Mouse (Mus musculus) MEL (cell line): ENCODE results near the gene Olfr177. TPM values are rescaled to one million over a fixed set of nuclear protein-coding genes. Genes with fewer than 3 reads are reported as not detected.
A peak's percentile ranks its signal among the peaks of the same experiment; 100 is the strongest.

Experiments
- DNase-seq: peaks from one replicate; pipeline ENCODE4 v3.0.0; 2011; ENCODE audit warnings: low read depth, low spot score
- H3K27ac ChIP-seq: 2 replicates; pipeline ENCODE4 v1.5.1; 2012; ENCODE audit warnings: low read depth, mild to moderate bottlenecking, control low read depth, low read length, moderate library complexity; ENCODE audit not compliant: control insufficient read depth
- H3K27me3 ChIP-seq, 2 experiments: fragments of 150-350 bp in 1 of 2; sonication (generic) in 1 of 2; 2 replicates each; pipeline ENCODE4 v1.6.1; 2012; ENCODE audit warnings: low read length in 2 of 2, mild to moderate bottlenecking in 2 of 2, improper control_type of control experiment in 1 of 2, moderate library complexity in 1 of 2; ENCODE audit not compliant: insufficient read depth in 2 of 2, control insufficient read depth in 1 of 2
- H3K36me3 ChIP-seq, 2 experiments: 2 replicates each; pipeline ENCODE4 v1.6.1; 2012 to 2014; ENCODE audit warnings: low read length in 2 of 2, improper control_type of control experiment in 1 of 2, inconsistent platforms in 1 of 2, mild to moderate bottlenecking in 1 of 2; ENCODE audit not compliant: insufficient read depth in 2 of 2, control insufficient read depth in 1 of 2
- H3K4me1 ChIP-seq, 2 experiments: fragments of 150-350 bp in 1 of 2; sonication (generic) in 1 of 2; 2 replicates each; pipeline ENCODE4 v1.6.1; 2012; ENCODE audit warnings: low read length in 2 of 2, improper control_type of control experiment in 1 of 2, mild to moderate bottlenecking in 1 of 2; ENCODE audit not compliant: insufficient read depth in 2 of 2, control insufficient read depth in 1 of 2
- H3K4me3 ChIP-seq, 2 experiments: fragments of 150-350 bp in 1 of 2; sonication (generic) in 1 of 2; 2 replicates each; pipeline ENCODE4 v1.5.1; 2012; ENCODE audit warnings: low read depth in 2 of 2, low read length in 2 of 2, mild to moderate bottlenecking in 2 of 2, moderate library complexity in 2 of 2, control low read depth in 1 of 2, improper control_type of control experiment in 1 of 2; ENCODE audit not compliant: control insufficient read depth in 1 of 2, insufficient read depth in 1 of 2
- H3K79me2 ChIP-seq: 2 replicates; pipeline ENCODE4 v1.6.1; 2012; ENCODE audit warnings: mild to moderate bottlenecking, low read length, moderate library complexity; ENCODE audit not compliant: control insufficient read depth, poor library complexity, insufficient read depth
- H3K9ac ChIP-seq: 2 replicates; pipeline ENCODE4 v1.6.1; 2012; ENCODE audit warnings: low read depth, mild to moderate bottlenecking, control low read depth, low read length, moderate library complexity; ENCODE audit not compliant: control insufficient read depth, poor library complexity, severe bottlenecking
- H3K9me3 ChIP-seq: fragments of 150-350 bp; sonication (generic); replicated peaks from 2 replicates; pipeline ENCODE4 v1.6.1; 2012; ENCODE audit warnings: mild to moderate bottlenecking, low read length, improper control_type of control experiment, moderate library complexity; ENCODE audit not compliant: insufficient read depth
- BHLHE40 ChIP-seq: IDR thresholded peaks from 2 replicates; pipeline ENCODE4 v1.6.1; 2012; ENCODE audit warnings: low read depth, mild to moderate bottlenecking, inconsistent platforms, low read length, improper control_type of control experiment, borderline replicate concordance
- CHD1 ChIP-seq: IDR thresholded peaks from 2 replicates; pipeline ENCODE4 v1.6.1; 2012; ENCODE audit warnings: low read depth, mild to moderate bottlenecking, inconsistent platforms, low read length, improper control_type of control experiment
- E2F4 ChIP-seq: IDR thresholded peaks from 2 replicates; pipeline ENCODE4 v1.6.1; 2011; ENCODE audit warnings: low read depth, low read length, improper control_type of control experiment, borderline replicate concordance
- ELF1 ChIP-seq: IDR thresholded peaks from 2 replicates; pipeline ENCODE4 v1.6.1; 2014; ENCODE audit warnings: low read depth, mild to moderate bottlenecking, inconsistent platforms, low read length, improper control_type of control experiment, moderate library complexity
- ETS1 ChIP-seq: IDR thresholded peaks from 2 replicates; pipeline ENCODE4 v1.6.1; 2012; ENCODE audit warnings: low read depth, mild to moderate bottlenecking, inconsistent platforms, low read length, improper control_type of control experiment, moderate library complexity
- GABPA ChIP-seq: IDR thresholded peaks from 2 replicates; pipeline ENCODE4 v1.6.1; 2012; ENCODE audit warnings: low read depth, mild to moderate bottlenecking, inconsistent platforms, low read length, improper control_type of control experiment, moderate library complexity
- GATA1 ChIP-seq: IDR thresholded peaks from 2 replicates; pipeline ENCODE4 v1.6.1; 2011; ENCODE audit warnings: low read depth, low read length, improper control_type of control experiment
- HCFC1 ChIP-seq: IDR thresholded peaks from 2 replicates; pipeline ENCODE4 v1.6.1; 2012; ENCODE audit warnings: low read depth, mild to moderate bottlenecking, inconsistent platforms, low read length, improper control_type of control experiment, moderate library complexity
- JUND ChIP-seq: IDR thresholded peaks from 2 replicates; pipeline ENCODE4 v1.6.1; 2011; ENCODE audit warnings: low read depth, mild to moderate bottlenecking, improper control_type of control experiment, low read length
- KAT2A ChIP-seq: conservative IDR thresholded peaks from 2 replicates; pipeline ENCODE4 v1.6.1; 2012; ENCODE audit warnings: low read depth, low read length, improper control_type of control experiment, inconsistent platforms
- MAFK ChIP-seq: IDR thresholded peaks from 2 replicates; pipeline ENCODE4 v1.6.1; 2011; ENCODE audit warnings: low read depth, mild to moderate bottlenecking, low read length, improper control_type of control experiment, borderline replicate concordance
- MAX ChIP-seq: IDR thresholded peaks from 2 replicates; pipeline ENCODE4 v1.6.1; 2011; ENCODE audit warnings: low read length, improper control_type of control experiment
- MAZ ChIP-seq: IDR thresholded peaks from 2 replicates; pipeline ENCODE4 v1.6.1; 2012; ENCODE audit warnings: low read depth, mild to moderate bottlenecking, inconsistent platforms, low read length, improper control_type of control experiment
- MEF2A ChIP-seq: IDR thresholded peaks from 2 replicates; pipeline ENCODE4 v1.6.1; 2014; ENCODE audit warnings: low read depth, mild to moderate bottlenecking, inconsistent platforms, low read length, improper control_type of control experiment; ENCODE audit not compliant: poor library complexity, insufficient replicate concordance, severe bottlenecking; ENCODE audit errors: extremely low read depth
- MXI1 ChIP-seq: IDR thresholded peaks from 2 replicates; pipeline ENCODE4 v1.6.1; 2011; ENCODE audit warnings: mild to moderate bottlenecking, low read depth, low read length, improper control_type of control experiment
- MYB ChIP-seq: IDR thresholded peaks from 2 replicates; pipeline ENCODE4 v1.6.1; 2011; ENCODE audit warnings: mild to moderate bottlenecking, low read depth, low read length, improper control_type of control experiment
- NELFE ChIP-seq: IDR thresholded peaks from 2 replicates; pipeline ENCODE4 v1.6.1; 2011; ENCODE audit warnings: low read depth, low read length, improper control_type of control experiment
- POLR2A ChIP-seq, 2 experiments: IDR thresholded peaks; 2 replicates each; pipeline ENCODE4 v1.6.1; 2011 to 2012; ENCODE audit warnings: low read length in 2 of 2, mild to moderate bottlenecking in 2 of 2, control low read depth in 1 of 2, improper control_type of control experiment in 1 of 2, low read depth in 1 of 2, moderate library complexity in 1 of 2; ENCODE audit not compliant: control insufficient read depth in 1 of 2, insufficient read depth in 1 of 2, poor library complexity in 1 of 2
- POLR2AphosphoS2 ChIP-seq: IDR thresholded peaks from 2 replicates; pipeline ENCODE4 v1.6.1; 2011; ENCODE audit warnings: low read length, improper control_type of control experiment
- POLR2AphosphoS5 ChIP-seq: IDR thresholded peaks from 2 replicates; pipeline ENCODE4 v1.6.1; 2012; ENCODE audit warnings: low read depth, borderline replicate concordance, mild to moderate bottlenecking, inconsistent platforms, low read length, moderate library complexity, mixed read lengths
- RAD21 ChIP-seq: IDR thresholded peaks from 2 replicates; pipeline ENCODE4 v1.6.1; 2011; ENCODE audit warnings: mild to moderate bottlenecking, low read depth, low read length, improper control_type of control experiment
- SIN3A ChIP-seq: IDR thresholded peaks from 2 replicates; pipeline ENCODE4 v1.6.1; 2012; ENCODE audit warnings: low read length, improper control_type of control experiment, inconsistent platforms
- SMC3 ChIP-seq: IDR thresholded peaks from 2 replicates; pipeline ENCODE4 v1.6.1; 2011; ENCODE audit warnings: low read depth, low read length, improper control_type of control experiment
- TAL1 ChIP-seq: IDR thresholded peaks from 2 replicates; pipeline ENCODE4 v1.6.1; 2012; ENCODE audit warnings: mild to moderate bottlenecking, inconsistent platforms, low read length, moderate library complexity, mixed read lengths
- TBP ChIP-seq: IDR thresholded peaks from 2 replicates; pipeline ENCODE4 v1.8.0; 2011; ENCODE audit warnings: low read depth, low read length, improper control_type of control experiment
- TCF12 ChIP-seq: IDR thresholded peaks from 2 replicates; pipeline ENCODE4 v1.6.1; 2014; ENCODE audit warnings: low read depth, mild to moderate bottlenecking, inconsistent platforms, low read length, improper control_type of control experiment, moderate library complexity
- USF1 ChIP-seq: IDR thresholded peaks from 2 replicates; pipeline ENCODE4 v1.6.1; 2014; ENCODE audit warnings: low read depth, mild to moderate bottlenecking, inconsistent platforms, low read length, improper control_type of control experiment, moderate library complexity
- USF2 ChIP-seq, 2 experiments: IDR thresholded peaks; 2 replicates each; pipeline ENCODE4 v1.6.1; 2011 to 2012; ENCODE audit warnings: improper control_type of control experiment in 2 of 2, low read length in 2 of 2, borderline replicate concordance in 1 of 2, inconsistent platforms in 1 of 2, low read depth in 1 of 2, mild to moderate bottlenecking in 1 of 2; ENCODE audit not compliant: insufficient read depth in 1 of 2
- ZC3H11A ChIP-seq: IDR thresholded peaks from 2 replicates; pipeline ENCODE4 v1.6.1; 2012; ENCODE audit warnings: low read depth, mild to moderate bottlenecking, inconsistent platforms, low read length, improper control_type of control experiment
- ZMIZ1 ChIP-seq: IDR thresholded peaks from 2 replicates; pipeline ENCODE4 v1.6.1; 2012; ENCODE audit warnings: low read depth, mild to moderate bottlenecking, inconsistent platforms, low read length, improper control_type of control experiment, moderate library complexity
- ZNF384 ChIP-seq: IDR thresholded peaks from 2 replicates; pipeline ENCODE4 v1.6.1; 2012; ENCODE audit warnings: low read depth, mild to moderate bottlenecking, inconsistent platforms, low read length, improper control_type of control experiment
- polyA plus RNA-seq, 2 experiments: library from polyadenylated mRNA; stranded (reverse) in 1 of 2; unstranded in 1 of 2; fragments of >175 nt in 1 of 2; fragments of >200 nt in 1 of 2; gene quantifications; 2 replicates each; pipeline versions ENCODE4 v1.2.1 to v1.2.4; 2012; ENCODE audit warnings: low replicate concordance in 2 of 2, low read depth in 1 of 2; ENCODE audit not compliant: insufficient read length in 2 of 2, insufficient read depth in 1 of 2, missing spikeins in 1 of 2
- total RNA-seq: library from RNA; depleted of rRNA; stranded (reverse); fragments of 300-350 nt; gene quantifications from 2 replicates; pipeline ENCODE4 v1.2.3, GENCODE M21; 2012

Olfr177 gene
- total and polyA plus RNA-seq, 3 experiments, result 0.08 TPM; not detected in 2

DNA sequence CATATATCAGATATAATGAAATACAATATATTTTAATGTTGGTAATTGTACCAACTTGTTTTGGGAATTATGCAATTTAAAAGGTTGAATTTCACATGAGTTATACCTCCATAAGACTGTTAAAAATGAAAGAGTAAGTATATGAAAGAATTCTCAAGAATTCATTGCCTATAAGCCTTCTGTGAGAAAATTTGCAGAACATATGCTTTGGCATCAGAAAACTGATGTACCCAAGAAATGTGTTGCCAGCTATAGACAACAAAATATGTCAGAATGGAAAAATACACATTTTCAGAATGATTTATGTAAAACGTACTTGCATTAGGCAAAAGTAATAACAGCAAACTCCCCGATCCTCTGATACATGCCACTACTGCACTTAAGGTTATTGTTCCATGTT lies 9.8 kb upstream of the Olfr177 start:
- H3K27ac ChIP-seq, result no peak overlapping the region
- H3K27me3 ChIP-seq, result no peaks in the 10 kb centered on the region
- no peaks in the 10 kb centered on the region; a peak in 2 of 4 replicates for H3K36me3 ChIP-seq
- no peak overlapping the region for H3K9ac ChIP-seq
- H3K9me3 ChIP-seq, result no peaks in the 10 kb centered on the region
- TF ChIP-seq RAD21 (no peak), GABPA (no peak), MAFK (no peak), MYB (no peak), ELF1 (no peak), NELFE (no peak)
- TF ChIP-seq, all 39 proteins: peak for 0
- Histone ChIP-seq H3K4me3 (no peak overlapping the region), H3K79me2 (no peaks in the 10 kb centered on the region), H3K4me1 (no peaks in the 10 kb centered on the region)
- no peak for DNase-seq

DNA sequence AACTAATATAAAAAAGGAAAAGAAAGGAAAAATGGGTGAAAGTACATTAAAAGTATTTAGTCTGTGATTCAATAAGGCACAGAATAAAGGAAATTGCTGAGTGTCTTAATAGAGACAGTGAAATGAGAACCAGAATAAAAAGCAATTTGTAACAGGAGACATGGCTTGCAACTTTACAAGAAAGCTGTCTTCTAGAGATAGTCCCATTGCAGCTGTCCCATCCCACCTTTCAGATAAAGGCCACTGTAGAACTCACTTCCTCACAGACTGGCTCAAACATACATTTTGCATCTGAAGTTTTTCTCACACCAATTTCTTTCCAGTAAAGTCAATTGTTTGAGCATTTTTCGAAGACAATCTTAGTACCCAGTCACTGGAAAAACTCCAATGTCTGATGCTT lies 13.1 kb downstream of the Olfr177 start:
- Histone ChIP-seq H3K9ac (peak overlapping the region; percentile 46), H3K79me2 (peaks cover 2% of the 10 kb centered on the region; the same call in 1 of the 2 replicates)
- TF ChIP-seq MYB, result no peak
- no peak for TF ChIP-seq POLR2A (IDR thresholded peaks at IDR 0.05; ENCODE audit: control insufficient read depth in 1 of 2, insufficient read depth in 1 of 2, low read depth in 1 of 2, low read length in 2 of 2, poor library complexity in 1 of 2)
- TF ChIP-seq GABPA, result no peak
- no peak; the same call in 1 of the 2 replicates for TF ChIP-seq CHD1
- peak; percentile 5; the same call in 1 of the 2 replicates for TF ChIP-seq ZC3H11A
- no peak for TF ChIP-seq POLR2AphosphoS5
- peak; percentile 33; the same call in 1 of the 2 replicates for TF ChIP-seq JUND
- TF ChIP-seq TCF12, result peak; percentile 97
- TF ChIP-seq GATA1, result peak; percentile 96
- TF ChIP-seq USF1, result no peak
- TF ChIP-seq HCFC1, result 0 out of 2 replicates have a peak, but pooled peaks have one; percentile 39
- peak; percentile 62 for TF ChIP-seq MAFK
- no peak for TF ChIP-seq MXI1
- TF ChIP-seq USF2 (IDR thresholded peaks at IDR 0.05; ENCODE audit: borderline replicate concordance in 1 of 2, insufficient read depth in 1 of 2, low read depth in 1 of 2, low read length in 2 of 2), result no peak
- no peak for TF ChIP-seq SMC3
- no peak for TF ChIP-seq ELF1
- TF ChIP-seq MAX, result no peak
- no peak for TF ChIP-seq ZNF384
- TF ChIP-seq E2F4, result no peak
- no peak for TF ChIP-seq MEF2A
- TF ChIP-seq NELFE, result peak; percentile 25; the same call in 1 of the 2 replicates
- peak; percentile 96 for TF ChIP-seq ETS1
- TF ChIP-seq SIN3A, result peak; percentile 83
- no peak for TF ChIP-seq ZMIZ1
- peak; percentile 95 for TF ChIP-seq TAL1
- no peak for TF ChIP-seq KAT2A
- TF ChIP-seq RAD21, result no peak
- TF ChIP-seq MAZ, result no peak
- TF ChIP-seq TBP, result peak; percentile 56; the same call in 1 of the 2 replicates
- no peak for TF ChIP-seq POLR2AphosphoS2
- TF ChIP-seq BHLHE40, result peak; percentile 50; the same call in 1 of the 2 replicates

More for the DNA sequence above, 13.1 kb downstream of the Olfr177 start:
- peak; percentile 87 for DNase-seq
- H3K36me3 ChIP-seq, result peaks cover 0 to 14% of the 10 kb centered on the region in 2 experiments; a peak in 2 of 4 replicates
- H3K27ac ChIP-seq, result peak overlapping the region; percentile 90
- peak overlapping the region; percentile 46 to 62 for H3K4me3 ChIP-seq
- H3K9me3 ChIP-seq, result no peaks in the 10 kb centered on the region
- H3K27me3 ChIP-seq, result no peaks in the 10 kb centered on the region
- peaks cover 0 to 11% of the 10 kb centered on the region in 2 experiments for H3K4me1 ChIP-seq
